Mouse (Mus musculus): Measurements from ENCODE around the gene Ehbp1. TPM values are rescaled to one million over a fixed set of nuclear protein-coding genes. Genes with fewer than 3 reads are reported as not detected.

The Ehbp1 gene
- polyA plus RNA-seq, 1 experiment from 2014 or later = 21.7 TPM

DNA sequence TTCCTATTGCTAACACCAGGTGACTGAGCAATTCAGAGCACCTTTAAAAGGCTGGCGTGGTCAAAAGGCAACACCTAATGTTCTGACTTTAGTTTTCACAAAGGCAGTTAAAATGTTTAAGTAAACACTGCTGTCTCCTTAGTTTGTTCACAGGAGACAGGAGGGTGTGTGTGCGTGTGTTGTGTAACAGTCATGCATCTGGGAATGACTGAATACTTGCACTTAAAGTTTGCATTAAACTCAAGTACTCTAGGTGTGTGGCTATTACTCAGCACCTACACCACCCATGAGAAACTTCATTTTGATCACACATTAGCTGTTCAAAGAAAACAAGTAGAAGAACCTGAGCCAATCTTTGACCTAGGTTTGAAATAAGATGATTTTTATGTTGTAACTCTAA lies 201.4 kb downstream of the Ehbp1 start:
- Histone ChIP-seq H3K4me1 (ENCODE audit: control insufficient read depth, insufficient read depth, low read length) (no peaks in the 10 kb centered on the region), H3K27me3 (ENCODE audit: control insufficient read depth, insufficient read depth, low read length) (no peaks in the 10 kb centered on the region), H3K4me2 (replicated peaks; ENCODE audit: low read depth, low read length) (no peak overlapping the region), H3K4me3 (ENCODE audit: low read depth, low read length) (no peak overlapping the region), H3K27ac (ENCODE audit: low read length) (no peak overlapping the region), H3K9ac (replicated peaks; ENCODE audit: low read depth, low read length) (no peak overlapping the region), H3K9me3 (ENCODE audit: control insufficient read depth, low read depth, low read length) (no peaks in the 10 kb centered on the region), H3K36me3 (ENCODE audit: control insufficient read depth, insufficient read depth, low read length) (no peaks in the 10 kb centered on the region; the same call in 1 of the 2 replicates)
- no peak for ATAC-seq (ENCODE audit: insufficient number of reproducible peaks, insufficient read depth, low FRiP score, low read depth)
- 50% methylated on average over 2 of the region's 2 CpGs for WGBS

DNA sequence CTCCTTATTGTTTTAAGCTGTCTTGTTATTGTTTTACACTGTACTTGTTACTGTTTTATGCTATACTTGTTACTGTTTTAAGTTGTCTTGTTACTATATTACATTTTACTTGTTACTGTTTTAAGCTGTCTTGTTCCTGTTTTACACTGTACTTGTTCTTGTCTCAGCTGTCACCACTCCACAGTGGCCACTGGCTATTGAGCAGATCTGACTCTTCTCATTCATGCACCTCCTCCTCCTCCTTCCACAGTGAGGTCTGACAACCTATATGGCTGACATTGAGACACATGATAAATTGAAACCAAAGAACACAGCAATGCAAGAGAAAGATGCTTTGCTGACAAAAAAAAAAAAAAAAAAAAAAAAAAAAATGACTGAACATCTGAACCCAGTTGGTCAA lies 203.6 kb downstream of the Ehbp1 start:
- H3K9ac ChIP-seq (replicated peaks; ENCODE audit: low read depth, low read length) = no peak overlapping the region
- H3K9me3 ChIP-seq (ENCODE audit: control insufficient read depth, low read depth, low read length) = no peaks in the 10 kb centered on the region
- no peak overlapping the region for H3K27ac ChIP-seq (ENCODE audit: low read length)
- H3K4me1 ChIP-seq (ENCODE audit: control insufficient read depth, insufficient read depth, low read length) = no peaks in the 10 kb centered on the region
- H3K4me3 ChIP-seq (ENCODE audit: low read depth, low read length) = no peak overlapping the region
- ATAC-seq (ENCODE audit: insufficient number of reproducible peaks, insufficient read depth, low FRiP score, low read depth) = no peak
- no peak overlapping the region for H3K4me2 ChIP-seq (replicated peaks; ENCODE audit: low read depth, low read length)
- H3K27me3 ChIP-seq (ENCODE audit: control insufficient read depth, insufficient read depth, low read length) = no peaks in the 10 kb centered on the region
- no peaks in the 10 kb centered on the region; the same call in 1 of the 2 replicates for H3K36me3 ChIP-seq (ENCODE audit: control insufficient read depth, insufficient read depth, low read length)

DNA sequence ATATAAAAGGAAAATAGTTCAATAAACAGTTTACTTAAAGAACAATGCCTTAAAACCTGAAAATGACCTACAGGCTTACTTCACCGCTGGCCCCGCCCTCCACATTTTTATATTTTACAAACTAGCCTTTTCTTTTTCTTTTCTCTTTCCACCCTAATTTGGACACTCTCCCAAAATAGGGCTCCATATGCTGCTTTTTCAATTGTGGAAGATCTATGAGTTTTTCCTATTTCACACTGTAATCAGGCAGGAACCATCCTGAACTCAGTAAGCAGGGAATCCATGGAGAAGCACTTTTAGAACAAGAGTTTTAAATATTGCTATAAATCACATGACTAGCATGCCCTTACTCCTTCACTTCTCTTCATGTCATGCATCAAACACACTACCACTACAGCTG lies 216.9 kb downstream of the Ehbp1 start:
- Histone ChIP-seq H3K36me3 (ENCODE audit: control insufficient read depth, insufficient read depth, low read length) (no peaks in the 10 kb centered on the region), H3K27me3 (ENCODE audit: control insufficient read depth, insufficient read depth, low read length) (no peaks in the 10 kb centered on the region), H3K4me3 (ENCODE audit: low read depth, low read length) (no peak overlapping the region), H3K9me3 (ENCODE audit: control insufficient read depth, low read depth, low read length) (no peaks in the 10 kb centered on the region), H3K4me1 (ENCODE audit: control insufficient read depth, insufficient read depth, low read length) (no peaks in the 10 kb centered on the region), H3K27ac (ENCODE audit: low read length) (no peak overlapping the region), H3K9ac (replicated peaks; ENCODE audit: low read depth, low read length) (no peak overlapping the region), H3K4me2 (replicated peaks; ENCODE audit: low read depth, low read length) (no peak overlapping the region)
- ATAC-seq (ENCODE audit: insufficient number of reproducible peaks, insufficient read depth, low FRiP score, low read depth) = no peak
- 98% methylated on average over 2 of the region's 2 CpGs for WGBS

DNA sequence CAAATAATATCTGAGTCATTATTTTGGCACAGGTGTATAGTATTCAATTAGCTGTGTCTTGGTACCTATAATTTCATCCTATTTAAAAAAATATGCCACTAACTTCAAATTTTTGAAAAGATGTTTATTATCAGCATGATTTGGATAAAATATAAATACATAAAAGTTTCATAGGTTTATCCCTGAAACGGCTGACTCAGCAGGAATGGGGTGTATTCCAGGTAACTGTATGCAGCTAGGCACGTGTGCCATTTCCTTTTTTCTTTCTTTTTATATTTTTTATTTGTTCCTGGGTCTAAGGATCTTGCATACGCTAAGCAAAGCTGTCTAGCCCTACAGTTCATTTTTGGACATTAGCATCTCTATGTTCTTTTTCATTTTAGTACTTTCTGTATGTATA lies 223.2 kb downstream of the Ehbp1 start:
- H3K27me3 ChIP-seq (ENCODE audit: control insufficient read depth, insufficient read depth, low read length) = no peaks in the 10 kb centered on the region
- ATAC-seq (ENCODE audit: insufficient number of reproducible peaks, insufficient read depth, low FRiP score, low read depth) = no peak
- H3K4me1 ChIP-seq (ENCODE audit: control insufficient read depth, insufficient read depth, low read length) = no peaks in the 10 kb centered on the region
- no peak overlapping the region for H3K4me3 ChIP-seq (ENCODE audit: low read depth, low read length)
- H3K4me2 ChIP-seq (replicated peaks; ENCODE audit: low read depth, low read length) = no peak overlapping the region
- H3K9ac ChIP-seq (replicated peaks; ENCODE audit: low read depth, low read length) = no peak overlapping the region
- no peak overlapping the region for H3K27ac ChIP-seq (ENCODE audit: low read length)
- no peaks in the 10 kb centered on the region for H3K36me3 ChIP-seq (ENCODE audit: control insufficient read depth, insufficient read depth, low read length)
- no peaks in the 10 kb centered on the region for H3K9me3 ChIP-seq (ENCODE audit: control insufficient read depth, low read depth, low read length)
- WGBS = 91% methylated on average over 3 of the region's 3 CpGs

DNA sequence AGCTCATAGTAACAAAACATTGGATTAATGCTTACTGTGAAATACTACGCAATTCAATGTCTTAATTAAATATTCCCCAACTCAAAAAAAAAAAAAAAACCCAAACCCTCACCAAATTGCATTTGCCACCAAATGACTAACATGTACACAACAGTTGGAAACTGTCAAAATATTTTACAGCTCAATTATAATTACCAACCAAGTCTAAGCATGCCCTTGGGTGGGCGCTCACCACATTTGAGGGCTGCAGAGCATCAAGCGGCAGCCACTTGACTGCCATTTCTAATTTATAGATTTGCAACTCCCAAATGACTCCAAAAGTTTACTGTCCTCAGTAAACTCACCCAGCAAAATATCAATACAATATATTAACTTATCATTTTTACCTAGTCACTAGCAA lies 229.9 kb downstream of the Ehbp1 start:
- Histone ChIP-seq H3K27me3 (ENCODE audit: control insufficient read depth, insufficient read depth, low read length) (no peaks in the 10 kb centered on the region), H3K9me3 (ENCODE audit: control insufficient read depth, low read depth, low read length) (no peaks in the 10 kb centered on the region), H3K4me3 (ENCODE audit: low read depth, low read length) (no peak overlapping the region), H3K36me3 (ENCODE audit: control insufficient read depth, insufficient read depth, low read length) (no peaks in the 10 kb centered on the region), H3K9ac (replicated peaks; ENCODE audit: low read depth, low read length) (no peak overlapping the region), H3K27ac (ENCODE audit: low read length) (no peak overlapping the region), H3K4me2 (replicated peaks; ENCODE audit: low read depth, low read length) (no peak overlapping the region), H3K4me1 (ENCODE audit: control insufficient read depth, insufficient read depth, low read length) (no peaks in the 10 kb centered on the region)
- WGBS = 97% methylated on average over 3 of the region's 3 CpGs
- ATAC-seq (ENCODE audit: insufficient number of reproducible peaks, insufficient read depth, low FRiP score, low read depth) = no peak

DNA sequence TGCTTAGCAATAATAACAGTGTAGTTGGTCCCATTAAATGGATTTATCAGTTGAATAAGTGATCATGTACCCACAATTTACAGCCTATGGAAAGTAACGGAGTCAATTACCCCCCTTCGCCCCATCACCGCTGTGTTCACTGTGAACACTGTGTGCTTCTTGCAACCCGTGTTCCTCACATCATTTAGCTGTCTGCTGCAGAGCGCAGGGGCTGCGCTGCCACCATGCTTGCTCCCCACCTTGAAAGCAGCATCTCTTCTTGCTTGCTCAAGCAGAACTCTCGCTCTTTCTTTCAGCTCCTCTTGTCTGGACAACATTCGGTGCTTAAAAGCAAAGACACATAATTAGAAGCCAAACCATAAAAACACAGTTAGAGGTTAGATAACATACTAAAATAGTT lies 252.7 kb downstream of the Ehbp1 start:
- no peak for ATAC-seq (ENCODE audit: insufficient number of reproducible peaks, insufficient read depth, low FRiP score, low read depth)
- Histone ChIP-seq H3K9me3 (ENCODE audit: control insufficient read depth, low read depth, low read length) (no peaks in the 10 kb centered on the region), H3K4me3 (ENCODE audit: low read depth, low read length) (no peak overlapping the region), H3K4me1 (ENCODE audit: control insufficient read depth, insufficient read depth, low read length) (no peaks in the 10 kb centered on the region), H3K27ac (ENCODE audit: low read length) (no peak overlapping the region), H3K36me3 (ENCODE audit: control insufficient read depth, insufficient read depth, low read length) (peaks cover 4% of the 10 kb centered on the region; the same call in 1 of the 2 replicates), H3K27me3 (ENCODE audit: control insufficient read depth, insufficient read depth, low read length) (no peaks in the 10 kb centered on the region), H3K4me2 (replicated peaks; ENCODE audit: low read depth, low read length) (no peak overlapping the region), H3K9ac (replicated peaks; ENCODE audit: low read depth, low read length) (no peak overlapping the region)
- WGBS = 95% methylated on average over 8 of the region's 8 CpGs

DNA sequence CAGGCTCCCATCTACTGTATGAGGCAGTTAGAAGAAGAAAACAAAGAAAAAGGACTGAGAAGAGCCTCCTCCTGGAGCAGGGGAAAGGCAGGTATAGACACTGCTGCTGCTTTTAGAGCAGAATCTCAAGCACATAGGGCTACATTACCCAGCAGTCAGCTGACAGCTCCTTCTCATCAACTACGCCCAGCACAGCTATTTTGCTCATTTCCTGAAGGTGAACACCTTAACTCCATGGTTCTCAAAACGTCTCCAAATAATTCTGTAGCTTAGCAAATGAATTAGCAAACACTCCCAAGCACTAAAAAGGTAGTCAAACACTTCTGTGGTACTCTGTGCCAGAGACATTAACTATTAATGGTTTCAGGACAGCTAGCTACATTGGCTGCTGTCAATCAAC lies 278.7 kb downstream of the Ehbp1 start:
- H3K9ac ChIP-seq (replicated peaks; ENCODE audit: low read depth, low read length) = no peak overlapping the region
- no peaks in the 10 kb centered on the region for H3K27me3 ChIP-seq (ENCODE audit: control insufficient read depth, insufficient read depth, low read length)
- H3K4me3 ChIP-seq (ENCODE audit: low read depth, low read length) = no peak overlapping the region
- no peak for ATAC-seq (ENCODE audit: insufficient number of reproducible peaks, insufficient read depth, low FRiP score, low read depth)
- no peak overlapping the region for H3K4me2 ChIP-seq (replicated peaks; ENCODE audit: low read depth, low read length)
- H3K4me1 ChIP-seq (ENCODE audit: control insufficient read depth, insufficient read depth, low read length) = no peaks in the 10 kb centered on the region
- peaks cover 10% of the 10 kb centered on the region for H3K36me3 ChIP-seq (ENCODE audit: control insufficient read depth, insufficient read depth, low read length)
- H3K27ac ChIP-seq (ENCODE audit: low read length) = no peak overlapping the region
- 51% methylated on average over 2 of the region's 2 CpGs for WGBS
- H3K9me3 ChIP-seq (ENCODE audit: control insufficient read depth, low read depth, low read length) = no peaks in the 10 kb centered on the region

DNA sequence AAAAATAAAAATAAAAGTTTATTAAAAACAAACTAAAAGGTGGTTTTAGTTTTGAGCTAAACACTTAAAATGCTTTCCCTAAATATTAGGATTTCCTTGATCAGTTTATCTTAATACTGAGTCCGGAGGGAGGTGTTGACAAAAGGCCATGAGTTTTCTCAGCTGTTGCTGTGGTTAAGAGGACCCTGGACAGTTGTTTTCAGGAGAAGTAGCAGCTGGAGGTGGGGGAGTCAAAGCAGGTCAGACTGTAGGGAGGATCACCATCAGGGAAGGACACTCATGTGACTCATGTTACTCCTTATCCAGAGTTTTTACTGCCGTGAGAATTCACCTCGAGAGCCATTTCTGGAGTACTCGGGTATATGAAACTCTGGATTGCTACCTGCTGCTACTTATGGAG lies 280.4 kb downstream of the Ehbp1 start:
- no peak for ATAC-seq (ENCODE audit: insufficient number of reproducible peaks, insufficient read depth, low FRiP score, low read depth)
- 75% methylated on average over 4 of the region's 4 CpGs for WGBS
- no peaks in the 10 kb centered on the region for H3K4me1 ChIP-seq (ENCODE audit: control insufficient read depth, insufficient read depth, low read length)
- no peak overlapping the region for H3K27ac ChIP-seq (ENCODE audit: low read length)
- H3K4me2 ChIP-seq (replicated peaks; ENCODE audit: low read depth, low read length) = no peak overlapping the region
- no peak overlapping the region for H3K4me3 ChIP-seq (ENCODE audit: low read depth, low read length)
- H3K9me3 ChIP-seq (ENCODE audit: control insufficient read depth, low read depth, low read length) = no peaks in the 10 kb centered on the region
- peaks cover 10% of the 10 kb centered on the region for H3K36me3 ChIP-seq (ENCODE audit: control insufficient read depth, insufficient read depth, low read length)
- H3K27me3 ChIP-seq (ENCODE audit: control insufficient read depth, insufficient read depth, low read length) = no peaks in the 10 kb centered on the region
- H3K9ac ChIP-seq (replicated peaks; ENCODE audit: low read depth, low read length) = no peak overlapping the region

DNA sequence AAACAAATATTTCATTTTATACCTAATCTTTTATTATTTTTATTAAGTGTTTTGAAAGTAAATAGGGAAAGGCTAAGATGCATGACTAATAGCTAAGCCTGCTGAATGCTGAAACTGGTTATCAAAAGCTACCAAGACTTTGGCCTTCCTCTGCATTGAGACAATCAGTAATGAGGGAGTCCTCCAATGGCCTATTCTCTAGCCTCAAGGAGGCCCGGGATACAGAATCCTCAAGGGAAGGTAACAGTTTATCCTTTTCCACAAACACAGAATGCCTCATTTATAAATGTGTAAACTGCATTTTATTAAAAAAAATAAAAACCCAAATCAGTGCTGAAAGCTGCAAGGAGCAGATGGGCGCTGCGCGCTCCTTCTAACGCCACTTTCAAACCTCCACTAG lies 284.6 kb downstream of the Ehbp1 start:
- no peak for ATAC-seq (ENCODE audit: insufficient number of reproducible peaks, insufficient read depth, low FRiP score, low read depth)
- no peaks in the 10 kb centered on the region for H3K4me1 ChIP-seq (ENCODE audit: control insufficient read depth, insufficient read depth, low read length)
- H3K36me3 ChIP-seq (ENCODE audit: control insufficient read depth, insufficient read depth, low read length) = no peaks in the 10 kb centered on the region; the same call in none of the 2 replicates
- no peak overlapping the region for H3K4me3 ChIP-seq (ENCODE audit: low read depth, low read length)
- 92% methylated on average over 5 of the region's 5 CpGs for WGBS
- H3K4me2 ChIP-seq (replicated peaks; ENCODE audit: low read depth, low read length) = no peak overlapping the region
- no peak overlapping the region for H3K9ac ChIP-seq (replicated peaks; ENCODE audit: low read depth, low read length)
- H3K27ac ChIP-seq (ENCODE audit: low read length) = no peak overlapping the region
- no peaks in the 10 kb centered on the region for H3K9me3 ChIP-seq (ENCODE audit: control insufficient read depth, low read depth, low read length)
- no peaks in the 10 kb centered on the region for H3K27me3 ChIP-seq (ENCODE audit: control insufficient read depth, insufficient read depth, low read length)
